12 mouse cellular contexts compared by ENCODE assay signal in the genomic region with DNA sequence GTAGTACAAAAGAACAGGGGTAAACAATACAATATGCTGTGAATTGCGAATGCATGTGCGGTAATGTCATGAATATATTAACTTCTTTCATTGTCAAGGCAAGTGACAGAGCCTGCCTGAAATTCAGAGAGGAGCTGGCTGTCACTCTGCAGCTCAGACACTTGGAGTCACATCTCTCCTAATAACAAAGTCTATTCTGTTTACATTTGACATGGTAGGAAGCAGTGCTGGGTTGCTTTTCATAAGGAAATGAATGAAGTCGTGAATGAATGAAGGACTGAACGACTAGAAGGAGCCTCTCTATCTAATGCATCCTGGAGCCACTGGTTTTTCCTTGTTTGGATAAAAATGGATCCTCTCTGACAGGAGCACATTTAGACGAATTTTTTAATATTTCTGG.
DNase-seq lines count a peak whose midpoint lies in the region; ATAC-seq lines count a peak whose summit lies in the region.
"Had no signal": no experiment of that assay in that cellular context is flagged by ENCODE, and none has a peak within 500 bp of the region (broad histone marks: within the 10 kb centered on the region; RNA-seq: fewer than 3 reads in every experiment).

No protein-coding gene starts in this region.

- no peak overlapping the region for H3K4me3 ChIP-seq in heart, embryonic 16.5 days (ENCODE audit: low read length)
- H3K4me3 ChIP-seq in forebrain, embryonic 12.5 days (replicated peaks) = peak overlapping the region; percentile 15; the same call in 1 of the 2 replicates
- H3K4me3 ChIP-seq in hindbrain, embryonic 15.5 days = peak overlapping the region; percentile 28
- peak overlapping the region; percentile 4 for H3K4me3 ChIP-seq in neural tube, embryonic 13.5 days
- H3K4me3 ChIP-seq in kidney, embryonic 16.5 days (ENCODE audit: low read length) = no peak overlapping the region
- H3K4me3 ChIP-seq: myocyte; stomach, embryonic 15.5 days had no signal

- no peak for DNase-seq in heart, adult 18-20 months
- no peak for DNase-seq in gastrocnemius, adult 18-20 months (ENCODE audit: low spot score)
- DNase-seq: kidney, adult 8-10 months; thymus, postnatal 36 days had no signal

- H3K9ac ChIP-seq in heart, embryonic 16.5 days (ENCODE audit: low read length) = no peak overlapping the region
- H3K9ac ChIP-seq in forebrain, embryonic 12.5 days = no peak overlapping the region
- no peak overlapping the region for H3K9ac ChIP-seq in hindbrain, embryonic 15.5 days
- H3K9ac ChIP-seq in neural tube, embryonic 13.5 days = peak overlapping the region; percentile 42
- no peak overlapping the region for H3K9ac ChIP-seq in kidney, embryonic 16.5 days (replicated peaks; ENCODE audit: low read length)
- H3K9ac ChIP-seq: liver, embryonic 14.5 days; stomach, embryonic 15.5 days had no signal

- WGBS in heart, embryonic 16.5 days = 28% methylated on average over 5 of the region's 5 CpGs
- WGBS in forebrain, embryonic 12.5 days = 12% methylated on average over 5 of the region's 5 CpGs
- 8% methylated on average over 5 of the region's 5 CpGs for WGBS in hindbrain, embryonic 15.5 days
- 14% methylated on average over 5 of the region's 5 CpGs for WGBS in neural tube, embryonic 13.5 days
- 46% methylated on average over 5 of the region's 5 CpGs for WGBS in kidney, embryonic 16.5 days

- ATAC-seq in heart, embryonic 16.5 days (replicated peaks; ENCODE audit: extremely low read depth, insufficient read depth, low FRiP score) = no peak
- ATAC-seq in forebrain, embryonic 12.5 days (ENCODE audit: low FRiP score) = peak; percentile 77
- ATAC-seq in hindbrain, embryonic 15.5 days (ENCODE audit: low FRiP score, low read depth) = peak; percentile 59; the same call in 1 of the 2 replicates
- peak; percentile 50; the same call in 1 of the 2 replicates for ATAC-seq in neural tube, embryonic 13.5 days (ENCODE audit: low read depth)
- ATAC-seq in kidney, embryonic 16.5 days (ENCODE audit: low FRiP score, low TSS enrichment) = no peak

- H3K27ac ChIP-seq in heart, embryonic 16.5 days (ENCODE audit: low read length) = no peak overlapping the region
- H3K27ac ChIP-seq in forebrain, embryonic 12.5 days = no peak overlapping the region
- no peak overlapping the region for H3K27ac ChIP-seq in hindbrain, embryonic 15.5 days (replicated peaks)
- no peak overlapping the region; the same call in 1 of the 2 replicates for H3K27ac ChIP-seq in neural tube, embryonic 13.5 days (replicated peaks)
- no peak overlapping the region for H3K27ac ChIP-seq in kidney, embryonic 16.5 days (ENCODE audit: low read length)
- H3K27ac ChIP-seq: liver, embryonic 14.5 days; stomach, embryonic 15.5 days had no signal

- no peaks in the 10 kb centered on the region for H3K27me3 ChIP-seq in heart, embryonic 16.5 days (ENCODE audit: control insufficient read depth, insufficient read depth, low read length)
- no peaks in the 10 kb centered on the region for H3K27me3 ChIP-seq in forebrain, embryonic 12.5 days
- no peaks in the 10 kb centered on the region for H3K27me3 ChIP-seq in hindbrain, embryonic 15.5 days
- H3K27me3 ChIP-seq in neural tube, embryonic 13.5 days = no peaks in the 10 kb centered on the region
- no peaks in the 10 kb centered on the region for H3K27me3 ChIP-seq in kidney, embryonic 16.5 days (ENCODE audit: insufficient read depth, low read length)
- H3K27me3 ChIP-seq: stomach, embryonic 15.5 days had no signal

- H3K4me1 ChIP-seq in heart, embryonic 16.5 days (ENCODE audit: control insufficient read depth, insufficient read depth, low read length) = no peaks in the 10 kb centered on the region
- peaks cover 19% of the 10 kb centered on the region for H3K4me1 ChIP-seq in forebrain, embryonic 12.5 days
- peaks cover 12% of the 10 kb centered on the region for H3K4me1 ChIP-seq in hindbrain, embryonic 15.5 days (replicated peaks)
- H3K4me1 ChIP-seq in neural tube, embryonic 13.5 days (replicated peaks) = peaks cover 10% of the 10 kb centered on the region
- no peaks in the 10 kb centered on the region for H3K4me1 ChIP-seq in kidney, embryonic 16.5 days (ENCODE audit: insufficient read depth, low read length)
- H3K4me1 ChIP-seq: stomach, embryonic 15.5 days had no signal

- peak overlapping the region; percentile 48; the same call in 1 of the 2 replicates for H3K4me2 ChIP-seq in heart, embryonic 16.5 days (ENCODE audit: low read depth, low read length)
- peak overlapping the region; percentile 46 for H3K4me2 ChIP-seq in forebrain, embryonic 12.5 days
- peak overlapping the region; percentile 51 for H3K4me2 ChIP-seq in hindbrain, embryonic 15.5 days
- H3K4me2 ChIP-seq in neural tube, embryonic 13.5 days = peak overlapping the region; percentile 41
- H3K4me2 ChIP-seq in kidney, embryonic 16.5 days (replicated peaks; ENCODE audit: low read depth, low read length) = no peak overlapping the region
- H3K4me2 ChIP-seq: stomach, embryonic 15.5 days had no signal

- no peaks in the 10 kb centered on the region for H3K36me3 ChIP-seq in heart, embryonic 16.5 days (ENCODE audit: control insufficient read depth, insufficient read depth)
- no peaks in the 10 kb centered on the region for H3K36me3 ChIP-seq in forebrain, embryonic 12.5 days (replicated peaks)
- no peaks in the 10 kb centered on the region for H3K36me3 ChIP-seq in hindbrain, embryonic 15.5 days
- no peaks in the 10 kb centered on the region for H3K36me3 ChIP-seq in neural tube, embryonic 13.5 days
- no peaks in the 10 kb centered on the region for H3K36me3 ChIP-seq in kidney, embryonic 16.5 days (ENCODE audit: insufficient read depth, low read length)
- H3K36me3 ChIP-seq: stomach, embryonic 15.5 days had no signal

- no peaks in the 10 kb centered on the region for H3K9me3 ChIP-seq in heart, embryonic 16.5 days (replicated peaks; ENCODE audit: control insufficient read depth, low read length)
- H3K9me3 ChIP-seq in forebrain, embryonic 12.5 days = no peaks in the 10 kb centered on the region
- no peaks in the 10 kb centered on the region for H3K9me3 ChIP-seq in hindbrain, embryonic 15.5 days
- no peaks in the 10 kb centered on the region for H3K9me3 ChIP-seq in neural tube, embryonic 13.5 days
- no peaks in the 10 kb centered on the region for H3K9me3 ChIP-seq in kidney, embryonic 16.5 days (ENCODE audit: low read length)
- H3K9me3 ChIP-seq: stomach, embryonic 15.5 days had no signal

Comparison
In these comparisons a context has a peak if more than half of its experiments do, and no peak if none do; other contexts are left out.
1. ATAC-seq: peak in forebrain, embryonic 12.5 days (single experiment), hindbrain, embryonic 15.5 days (single experiment) and neural tube, embryonic 13.5 days (single experiment); none in heart, embryonic 16.5 days (single experiment) and kidney, embryonic 16.5 days (single experiment).
2. H3K4me3 ChIP-seq: peak in forebrain, embryonic 12.5 days (single experiment), hindbrain, embryonic 15.5 days (single experiment) and neural tube, embryonic 13.5 days (single experiment); none in heart, embryonic 16.5 days (single experiment) and kidney, embryonic 16.5 days (single experiment).